Mouse (Mus musculus): ENCODE measurements around the gene Cel. TPM values are rescaled to one million over a fixed set of nuclear protein-coding genes. Genes with fewer than 3 reads are reported as not detected.

Cel gene
- polyA plus RNA-seq, 2 experiments: 0.06 TPM; not detected in 1

DNA sequence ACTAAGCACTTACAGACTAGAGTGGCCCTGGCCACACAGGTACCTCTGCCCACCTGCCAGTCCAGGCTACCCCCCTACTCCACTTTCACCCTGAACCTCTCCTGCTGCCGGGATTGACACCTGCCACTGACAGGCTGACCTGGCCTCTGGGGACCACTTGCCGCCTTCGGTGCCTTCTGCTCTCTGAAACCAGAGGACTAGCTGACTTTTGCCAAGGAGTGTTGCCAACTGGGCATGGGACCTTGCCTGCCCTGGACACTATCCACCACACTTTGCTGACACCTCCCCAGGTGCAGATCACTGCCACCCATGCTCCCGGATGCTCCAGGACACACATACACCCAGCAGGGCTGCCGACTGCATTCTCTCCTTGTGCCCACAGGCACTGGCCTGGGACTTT lies 10.9 kb downstream of the Cel start:
- Histone ChIP-seq H3K9ac (ENCODE audit: low read depth, low read length, severe bottlenecking) (no peak overlapping the region), H3K4me3 (replicated peaks; ENCODE audit: low read length) (no peak overlapping the region), H3K36me3 (ENCODE audit: control insufficient read depth, insufficient read depth, low read length) (peaks cover 71% of the 10 kb centered on the region), H3K9me3 (ENCODE audit: control insufficient read depth, low read length) (no peaks in the 10 kb centered on the region), H3K27me3 (ENCODE audit: control insufficient read depth, insufficient read depth, low read length) (no peaks in the 10 kb centered on the region), H3K27ac (replicated peaks; ENCODE audit: low read depth, low read length) (no peak overlapping the region), H3K4me2 (replicated peaks; ENCODE audit: low read depth, low read length, severe bottlenecking) (no peak overlapping the region), H3K4me1 (ENCODE audit: control insufficient read depth, insufficient read depth, low read length) (no peaks in the 10 kb centered on the region)
- DNase-seq (ENCODE audit: low spot score): no peak
- WGBS: 98% methylated on average over 5 of the region's 5 CpGs
- TF ChIP-seq POLR2A (IDR thresholded peaks at IDR 0.05; ENCODE audit: borderline replicate concordance, extremely low read depth, insufficient read depth, insufficient read length): no peak
- ATAC-seq (ENCODE audit: low FRiP score, low read depth): no peak

DNA sequence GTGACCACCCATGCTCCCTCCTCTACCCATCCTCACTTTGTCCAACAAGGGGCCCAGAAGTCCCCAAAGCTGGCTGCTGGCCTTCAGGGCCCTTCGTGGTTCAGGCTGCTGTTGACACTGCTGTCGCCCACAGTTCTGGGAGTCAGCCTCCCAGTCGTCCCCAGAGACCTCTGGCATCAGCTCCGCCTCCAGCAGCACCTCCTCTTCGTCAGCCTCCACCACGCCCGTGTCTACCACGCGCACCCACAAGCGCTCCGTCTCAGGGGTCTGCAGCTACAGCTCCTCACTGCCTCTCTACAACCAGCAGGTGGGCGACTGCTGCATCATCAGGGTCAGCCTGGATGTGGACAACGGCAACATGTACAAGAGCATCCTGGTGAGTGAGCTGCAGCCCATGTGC lies 14.0 kb downstream of the Cel start:
- Histone ChIP-seq H3K4me1 (ENCODE audit: control insufficient read depth, insufficient read depth, low read length) (no peaks in the 10 kb centered on the region), H3K27ac (replicated peaks; ENCODE audit: low read depth, low read length) (no peak overlapping the region), H3K9me3 (ENCODE audit: control insufficient read depth, low read length) (no peaks in the 10 kb centered on the region), H3K27me3 (ENCODE audit: control insufficient read depth, insufficient read depth, low read length) (no peaks in the 10 kb centered on the region), H3K4me3 (replicated peaks; ENCODE audit: low read length) (no peak overlapping the region), H3K4me2 (replicated peaks; ENCODE audit: low read depth, low read length, severe bottlenecking) (no peak overlapping the region), H3K36me3 (ENCODE audit: control insufficient read depth, insufficient read depth, low read length) (peaks cover 93% of the 10 kb centered on the region), H3K9ac (ENCODE audit: low read depth, low read length, severe bottlenecking) (no peak overlapping the region)
- WGBS: 86% methylated on average over 13 of the region's 13 CpGs
- no peak for DNase-seq (ENCODE audit: low spot score)
- no peak for TF ChIP-seq POLR2A (IDR thresholded peaks at IDR 0.05; ENCODE audit: borderline replicate concordance, extremely low read depth, insufficient read depth, insufficient read length)
- ATAC-seq (ENCODE audit: low FRiP score, low read depth): no peak

DNA sequence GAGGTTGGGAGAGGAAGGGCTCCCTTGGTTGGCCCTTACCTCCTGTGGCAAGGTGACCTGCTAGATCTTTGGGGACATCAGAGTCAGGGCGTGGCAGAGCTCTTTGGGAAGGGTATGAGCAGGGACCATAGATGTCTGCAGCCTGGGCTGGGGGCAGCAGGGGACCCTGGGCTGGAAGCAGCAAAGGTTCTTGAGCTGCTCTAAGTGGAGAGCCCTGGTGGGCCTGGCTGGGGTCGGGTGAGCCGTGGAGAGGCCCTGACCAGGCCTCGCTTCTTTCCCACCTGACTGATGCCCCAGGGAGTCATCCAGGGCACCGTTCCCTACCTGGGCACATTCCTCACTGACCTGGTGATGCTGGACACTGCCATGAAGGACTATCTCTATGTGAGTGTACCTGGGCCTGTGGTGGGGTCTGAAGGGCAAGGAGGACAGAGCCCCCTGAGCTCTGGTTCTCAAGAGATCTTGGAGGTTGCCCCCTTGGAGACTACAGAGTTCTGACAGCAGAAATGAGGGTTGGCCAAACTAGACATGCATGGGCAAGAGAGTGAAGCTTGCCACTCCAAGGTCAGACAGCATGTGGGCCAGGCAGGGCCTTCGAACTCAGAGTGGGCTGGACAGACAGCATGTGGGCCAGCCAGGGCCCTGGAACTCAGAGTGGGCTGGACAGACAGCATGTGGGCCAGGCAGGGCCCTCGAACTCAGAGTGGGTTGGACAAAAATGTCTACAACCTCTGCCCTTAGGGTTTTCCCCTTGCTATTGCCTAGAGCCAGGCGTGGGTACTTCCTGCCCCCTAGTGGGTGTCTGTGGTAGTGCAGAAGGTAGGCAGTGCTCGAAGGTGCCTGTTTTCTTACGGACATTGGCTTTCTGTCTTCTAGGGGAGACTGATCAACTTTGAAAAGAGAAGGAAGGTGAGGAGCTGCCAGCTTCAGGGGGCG lies 15.7 kb downstream of the Cel start:
- Histone ChIP-seq H3K9me3 (ENCODE audit: control insufficient read depth, low read length) (no peaks in the 10 kb centered on the region), H3K27me3 (ENCODE audit: control insufficient read depth, insufficient read depth, low read length) (no peaks in the 10 kb centered on the region), H3K9ac (ENCODE audit: low read depth, low read length, severe bottlenecking) (no peak overlapping the region), H3K36me3 (ENCODE audit: control insufficient read depth, insufficient read depth, low read length) (peaks cover 94% of the 10 kb centered on the region), H3K4me1 (ENCODE audit: control insufficient read depth, insufficient read depth, low read length) (no peaks in the 10 kb centered on the region), H3K4me2 (replicated peaks; ENCODE audit: low read depth, low read length, severe bottlenecking) (no peak overlapping the region), H3K4me3 (replicated peaks; ENCODE audit: low read length) (no peak overlapping the region), H3K27ac (replicated peaks; ENCODE audit: low read depth, low read length) (no peak overlapping the region)
- TF ChIP-seq POLR2A (IDR thresholded peaks at IDR 0.05; ENCODE audit: borderline replicate concordance, extremely low read depth, insufficient read depth, insufficient read length): no peak
- ATAC-seq (ENCODE audit: low FRiP score, low read depth) (peak; percentile 48; the same call in 1 of the 2 replicates), DNase-seq (ENCODE audit: low spot score) (peak; percentile 80)
- 51% methylated on average over 11 of the region's 11 CpGs for WGBS

DNA sequence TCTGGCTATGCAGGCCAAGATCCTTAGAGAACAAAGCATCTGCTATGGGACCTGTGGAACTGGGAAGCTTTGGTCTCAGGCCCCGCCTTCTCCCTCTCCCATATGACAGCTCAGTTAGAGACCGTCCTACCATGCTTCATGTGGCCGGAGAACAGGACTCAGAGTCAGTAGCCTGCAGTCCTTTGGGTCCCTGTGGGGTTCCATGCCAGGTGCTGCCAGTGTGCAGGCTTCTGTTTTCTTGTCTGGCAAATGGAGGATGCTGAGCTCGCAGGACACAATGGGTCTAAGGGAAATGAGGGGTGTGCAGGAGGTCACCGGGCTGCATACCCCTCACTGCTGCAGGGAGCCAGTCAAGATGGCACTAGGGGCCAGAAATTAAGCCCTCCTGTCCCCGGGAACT lies 16.6 kb downstream of the Cel start:
- Histone ChIP-seq H3K27me3 (ENCODE audit: control insufficient read depth, insufficient read depth, low read length) (no peaks in the 10 kb centered on the region), H3K9ac (ENCODE audit: low read depth, low read length, severe bottlenecking) (no peak overlapping the region), H3K36me3 (ENCODE audit: control insufficient read depth, insufficient read depth, low read length) (peaks cover 94% of the 10 kb centered on the region), H3K4me1 (ENCODE audit: control insufficient read depth, insufficient read depth, low read length) (no peaks in the 10 kb centered on the region), H3K4me2 (replicated peaks; ENCODE audit: low read depth, low read length, severe bottlenecking) (no peak overlapping the region), H3K27ac (replicated peaks; ENCODE audit: low read depth, low read length) (no peak overlapping the region), H3K9me3 (ENCODE audit: control insufficient read depth, low read length) (no peaks in the 10 kb centered on the region), H3K4me3 (replicated peaks; ENCODE audit: low read length) (no peak overlapping the region)
- no peak for ATAC-seq (ENCODE audit: low FRiP score, low read depth)
- no peak for DNase-seq (ENCODE audit: low spot score)
- TF ChIP-seq POLR2A (IDR thresholded peaks at IDR 0.05; ENCODE audit: borderline replicate concordance, extremely low read depth, insufficient read depth, insufficient read length): no peak
- 86% methylated on average over 6 of the region's 6 CpGs for WGBS

DNA sequence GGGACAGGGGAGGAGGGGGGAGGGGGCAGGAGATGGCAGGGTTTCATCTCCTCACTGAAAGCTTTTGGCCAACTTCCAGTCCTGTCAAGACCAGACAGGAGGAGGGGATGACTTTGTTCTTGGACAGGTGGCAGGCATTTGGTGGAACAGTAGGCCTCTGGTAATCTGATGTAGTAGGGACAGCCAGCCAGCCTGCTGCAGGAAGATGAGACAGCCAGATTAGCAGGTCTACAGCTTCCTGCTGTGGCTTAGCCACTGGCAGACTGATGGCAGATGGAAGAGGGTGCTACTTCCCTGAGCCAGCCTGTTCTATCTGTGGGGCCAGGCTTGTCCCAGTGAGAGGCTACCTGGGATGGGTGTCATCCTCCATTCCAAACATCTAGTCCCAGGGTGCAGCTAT lies 17.2 kb downstream of the Cel start:
- Histone ChIP-seq H3K36me3 (ENCODE audit: control insufficient read depth, insufficient read depth, low read length) (peaks cover 94% of the 10 kb centered on the region), H3K4me2 (replicated peaks; ENCODE audit: low read depth, low read length, severe bottlenecking) (no peak overlapping the region), H3K4me3 (replicated peaks; ENCODE audit: low read length) (no peak overlapping the region), H3K27ac (replicated peaks; ENCODE audit: low read depth, low read length) (no peak overlapping the region), H3K9me3 (ENCODE audit: control insufficient read depth, low read length) (no peaks in the 10 kb centered on the region), H3K9ac (ENCODE audit: low read depth, low read length, severe bottlenecking) (no peak overlapping the region), H3K4me1 (ENCODE audit: control insufficient read depth, insufficient read depth, low read length) (no peaks in the 10 kb centered on the region), H3K27me3 (ENCODE audit: control insufficient read depth, insufficient read depth, low read length) (no peaks in the 10 kb centered on the region)
- TF ChIP-seq POLR2A (IDR thresholded peaks at IDR 0.05; ENCODE audit: borderline replicate concordance, extremely low read depth, insufficient read depth, insufficient read length): no peak
- DNase-seq (ENCODE audit: low spot score) (no peak), ATAC-seq (ENCODE audit: low FRiP score, low read depth) (no peak)

Data from limb, embryonic 14.5 days (tissue).